Mouse (Mus musculus) heart, postnatal 0 days (tissue): ENCODE measurements around the gene Lrrc23.

ENCODE experiments used
- CTCF ChIP-seq: IDR thresholded peaks from 2 replicates; pipeline ENCODE4 v1.5.1; 2016; ENCODE audit warnings: antibody characterized with exemption, control low read depth, low read depth
- EP300 ChIP-seq: IDR thresholded peaks from 2 replicates; pipeline ENCODE4 v1.6.1; 2016; ENCODE audit warnings: antibody characterized with exemption, low read depth

DNA sequence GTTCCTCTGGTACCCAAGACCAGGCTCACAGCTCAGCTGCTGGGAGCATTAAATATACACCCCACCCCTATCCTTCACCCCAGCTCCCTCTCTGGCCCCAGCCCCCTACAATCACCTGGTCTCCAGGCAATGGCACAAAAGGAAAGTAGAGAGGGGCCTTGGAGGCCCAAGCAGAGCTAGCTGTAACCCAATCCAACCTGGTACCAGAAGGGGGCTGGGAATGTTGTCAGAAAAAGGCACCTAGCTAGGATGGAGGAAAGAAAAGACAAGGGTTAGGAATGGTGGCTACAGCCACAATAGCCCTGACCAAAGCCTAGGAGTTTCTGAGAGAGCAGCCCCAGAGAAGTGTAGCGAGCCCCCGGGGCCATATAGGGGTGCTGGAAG, 20.7 kb downstream of the Lrrc23 start:
- TF ChIP-seq CTCF (no peak), EP300 (no peak)
